Mouse (Mus musculus) cerebellum, adult 11-12 months (tissue): ENCODE measurements around the gene Gm10188.

Source experiments
- DNase-seq: peaks from one replicate; pipeline ENCODE4 v3.0.0; 2022

The Gm10188 gene

GRCm38 (mm10) chr1:132229667-132230066 lies at the start of gene Gm10188:
Gene Gm10188 (minus strand): TSS chr1:132229767.
- DNase-seq, result no peak

- DNase-seq, result no peak
These were observed 47.6 kb upstream of the Gm10188 start for GRCm38 (mm10) chr1:132277124-132277523.

GRCm38 (mm10) chr1:132276694-132277093 lies 47.1 kb upstream of the Gm10188 start:
- DNase-seq, result no peak

- no peak for DNase-seq
These were observed 41.7 kb upstream of the Gm10188 start for GRCm38 (mm10) chr1:132271237-132271636.

DNA sequence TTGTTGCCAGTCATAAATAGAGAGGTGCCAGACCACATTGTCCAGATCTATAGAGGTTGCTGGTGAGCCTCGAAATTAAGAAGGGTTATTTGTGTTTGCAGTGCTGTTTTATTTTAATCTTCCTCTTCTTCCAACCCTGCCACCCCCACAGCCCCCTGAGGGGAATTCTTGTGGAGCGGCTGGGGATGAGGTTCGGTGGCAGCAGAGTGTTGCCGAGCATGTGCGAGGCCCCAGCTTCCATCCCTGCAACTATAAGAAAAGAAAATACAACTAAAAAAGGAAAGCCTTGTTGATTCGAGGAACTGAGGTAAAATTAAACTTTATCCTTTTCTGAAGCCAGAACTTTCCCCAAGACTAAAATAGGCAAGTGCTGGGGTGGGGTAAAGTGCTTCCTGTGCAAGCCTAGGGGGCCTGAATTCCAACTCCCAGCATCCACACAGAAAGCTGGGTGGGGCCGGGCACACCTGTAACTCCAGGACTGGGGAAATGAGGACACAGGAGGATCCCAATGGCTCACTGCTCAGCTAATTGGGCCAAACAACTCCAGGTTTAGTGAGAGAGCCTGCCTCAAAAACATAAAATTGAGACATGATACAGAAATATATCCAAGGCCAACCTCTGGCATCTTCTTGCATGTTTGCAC lies 39.0 kb upstream of the Gm10188 start:
- DNase-seq, result no peak

GRCm38 (mm10) chr1:132267959-132268358 lies 38.4 kb upstream of the Gm10188 start:
- no peak for DNase-seq

DNA sequence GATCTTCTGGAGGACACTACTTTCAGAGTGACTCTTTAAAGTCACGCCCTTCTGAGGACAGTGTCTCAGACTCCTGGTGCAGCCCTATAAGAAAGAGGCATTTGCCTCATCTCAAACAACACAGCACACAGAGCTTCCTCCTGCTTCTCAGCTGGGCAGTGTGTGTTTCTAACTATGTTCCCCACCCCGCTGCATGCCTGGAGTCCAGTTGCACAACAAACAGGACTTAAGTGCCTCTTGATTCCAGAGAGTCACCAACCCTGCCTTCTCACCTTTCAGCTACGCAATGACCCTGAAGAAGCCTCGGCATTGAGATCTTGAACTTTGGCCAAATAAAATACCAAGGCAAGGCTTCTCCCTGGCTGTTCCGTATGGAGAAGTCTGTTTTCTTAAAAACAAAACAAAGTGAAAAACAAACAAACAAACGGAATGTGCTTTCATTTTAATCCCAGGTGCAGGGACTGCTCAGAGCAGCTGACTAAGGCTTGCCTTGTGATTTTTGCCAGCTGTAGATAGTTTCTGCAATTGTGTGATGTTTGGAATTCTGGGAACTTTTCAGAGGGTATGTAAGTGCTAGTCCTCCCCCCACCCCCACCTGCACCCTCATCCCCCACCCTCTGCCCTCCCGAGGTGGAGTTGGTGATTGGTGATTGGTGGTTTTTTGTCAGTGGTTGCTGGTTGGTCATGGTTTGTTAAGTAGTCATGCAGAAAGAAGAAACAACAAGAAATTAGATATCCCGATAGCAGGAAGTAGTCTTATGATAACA lies 37.4 kb upstream of the Gm10188 start:
- DNase-seq, result no peak

- no peak for DNase-seq
These were observed 36.4 kb upstream of the Gm10188 start for GRCm38 (mm10) chr1:132265936-132266335.

DNA sequence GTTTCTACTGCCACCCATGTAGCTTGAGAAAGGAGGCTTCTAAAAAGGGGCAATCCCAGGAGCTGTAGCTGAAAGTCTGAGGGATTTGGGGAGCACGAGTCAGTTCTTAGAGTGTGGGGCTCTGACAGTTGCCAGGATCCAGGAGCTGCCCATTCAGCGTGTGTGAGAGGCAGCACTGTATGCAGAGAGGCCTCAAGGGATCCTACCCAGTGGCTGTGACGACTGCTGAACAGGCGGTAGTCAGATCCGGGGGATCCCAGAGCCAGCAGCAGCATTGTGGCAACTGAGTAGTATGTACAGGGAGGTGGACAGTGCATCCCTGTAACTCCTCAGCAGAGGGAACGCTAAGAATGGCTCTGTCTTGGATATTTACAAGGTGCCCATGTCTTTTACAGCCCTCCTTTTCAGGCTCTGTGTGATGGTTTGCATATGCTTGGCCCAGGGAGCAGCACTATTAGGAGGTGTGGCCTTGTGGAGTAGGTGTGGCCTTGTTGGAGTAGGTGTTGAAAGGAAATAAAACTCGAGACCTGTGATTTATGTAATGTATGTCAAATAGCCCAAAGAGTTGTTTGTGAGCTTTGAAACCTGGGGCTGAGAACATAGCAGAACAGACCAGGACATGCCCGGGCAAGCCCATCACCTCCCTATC lies 35.8 kb upstream of the Gm10188 start:
- DNase-seq, result no peak

DNA sequence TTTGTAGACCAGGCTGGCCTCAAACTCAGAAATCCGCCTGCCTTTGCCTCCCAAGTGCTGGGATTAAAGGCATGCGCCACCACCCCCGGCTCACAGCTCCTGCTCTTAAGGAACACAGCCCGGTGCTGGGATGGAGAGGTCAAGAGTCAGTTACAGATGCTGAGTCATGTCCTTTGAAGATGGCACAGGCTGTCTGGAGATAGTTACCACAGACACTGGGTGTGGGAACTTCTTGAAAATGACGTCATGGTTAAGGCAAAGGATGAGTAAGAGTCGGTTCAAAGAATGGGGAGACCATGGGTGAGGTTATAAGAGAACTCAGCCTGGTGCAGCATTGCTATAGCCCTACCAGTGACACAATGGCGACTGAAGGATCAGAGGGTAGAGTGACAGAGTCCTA lies 35.0 kb upstream of the Gm10188 start:
- DNase-seq, result no peak

DNA sequence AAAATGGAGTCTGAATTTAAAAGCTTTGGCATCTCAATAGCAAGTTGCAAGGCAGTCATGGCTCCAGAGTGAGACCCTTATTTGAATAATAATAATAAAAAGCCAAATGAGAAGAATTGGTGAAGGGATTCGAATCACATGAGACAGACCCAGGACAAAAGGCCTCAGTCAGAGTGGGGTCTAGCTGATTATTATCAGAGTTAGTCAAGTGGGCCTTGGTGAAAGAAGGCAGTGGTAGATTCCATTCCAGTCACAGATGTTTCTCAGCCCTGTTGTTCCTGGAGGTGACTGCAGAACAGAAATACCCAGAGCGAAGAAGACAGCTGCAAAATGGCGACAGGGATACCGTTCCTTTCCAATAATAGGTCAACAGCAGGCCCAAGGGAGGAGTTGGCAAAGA lies 34.1 kb upstream of the Gm10188 start:
- no peak for DNase-seq

- DNase-seq, result no peak
These were observed 31.5 kb upstream of the Gm10188 start for GRCm38 (mm10) chr1:132261058-132261457.

GRCm38 (mm10) chr1:132260331-132260730 lies 30.8 kb upstream of the Gm10188 start:
- DNase-seq, result no peak

- DNase-seq, result no peak
These were observed 24.9 kb upstream of the Gm10188 start for GRCm38 (mm10) chr1:132254467-132254866.

DNA sequence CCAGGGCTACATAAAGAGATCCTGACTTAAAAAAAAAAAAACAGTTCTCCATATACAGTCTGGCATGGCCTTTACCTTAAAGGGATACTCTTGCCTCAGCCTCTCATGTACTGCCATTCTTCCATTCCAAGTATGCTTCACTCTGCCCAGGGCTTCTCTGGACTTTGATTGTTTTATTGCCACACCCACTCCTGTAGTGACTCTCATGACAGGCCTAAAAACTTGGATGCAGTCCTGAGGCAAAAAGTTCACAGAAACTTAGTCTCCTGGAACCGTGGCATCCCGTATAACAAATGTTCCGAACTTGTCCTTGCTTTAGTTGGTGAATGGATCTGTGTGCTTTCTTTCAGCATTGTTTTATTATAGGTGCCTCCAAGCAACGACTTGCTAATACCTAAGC lies 17.1 kb upstream of the Gm10188 start:
- no peak for DNase-seq

DNA sequence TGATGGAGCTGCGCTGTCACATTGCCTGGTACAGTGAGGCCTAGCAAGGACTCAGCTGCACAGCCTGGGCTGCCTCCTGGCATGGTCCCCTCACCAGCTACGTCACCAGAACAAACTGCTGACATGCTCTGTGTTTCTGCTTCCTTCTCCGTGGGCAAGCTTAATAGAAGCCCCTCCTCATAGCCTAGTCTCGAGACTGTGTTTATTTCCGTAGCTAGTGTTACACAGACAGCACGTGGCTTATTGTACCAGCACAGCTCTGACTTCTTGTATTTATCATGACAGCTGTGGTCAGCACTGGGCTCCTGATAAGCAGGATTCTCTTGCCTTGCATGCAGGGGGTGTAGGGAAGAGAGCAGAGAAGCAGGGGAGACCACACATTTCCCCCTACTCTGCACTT lies 16.6 kb upstream of the Gm10188 start:
- DNase-seq, result no peak

GRCm38 (mm10) chr1:132245010-132245409 lies 15.4 kb upstream of the Gm10188 start:
- DNase-seq, result no peak

- peak; percentile 48 for DNase-seq
These were observed 8.1 kb upstream of the Gm10188 start for GRCm38 (mm10) chr1:132237585-132238159.

- DNase-seq, result no peak
These were observed 5.2 kb upstream of the Gm10188 start for GRCm38 (mm10) chr1:132234757-132235273.

GRCm38 (mm10) chr1:132233566-132233965 lies 4.0 kb upstream of the Gm10188 start:
- no peak for DNase-seq

DNA sequence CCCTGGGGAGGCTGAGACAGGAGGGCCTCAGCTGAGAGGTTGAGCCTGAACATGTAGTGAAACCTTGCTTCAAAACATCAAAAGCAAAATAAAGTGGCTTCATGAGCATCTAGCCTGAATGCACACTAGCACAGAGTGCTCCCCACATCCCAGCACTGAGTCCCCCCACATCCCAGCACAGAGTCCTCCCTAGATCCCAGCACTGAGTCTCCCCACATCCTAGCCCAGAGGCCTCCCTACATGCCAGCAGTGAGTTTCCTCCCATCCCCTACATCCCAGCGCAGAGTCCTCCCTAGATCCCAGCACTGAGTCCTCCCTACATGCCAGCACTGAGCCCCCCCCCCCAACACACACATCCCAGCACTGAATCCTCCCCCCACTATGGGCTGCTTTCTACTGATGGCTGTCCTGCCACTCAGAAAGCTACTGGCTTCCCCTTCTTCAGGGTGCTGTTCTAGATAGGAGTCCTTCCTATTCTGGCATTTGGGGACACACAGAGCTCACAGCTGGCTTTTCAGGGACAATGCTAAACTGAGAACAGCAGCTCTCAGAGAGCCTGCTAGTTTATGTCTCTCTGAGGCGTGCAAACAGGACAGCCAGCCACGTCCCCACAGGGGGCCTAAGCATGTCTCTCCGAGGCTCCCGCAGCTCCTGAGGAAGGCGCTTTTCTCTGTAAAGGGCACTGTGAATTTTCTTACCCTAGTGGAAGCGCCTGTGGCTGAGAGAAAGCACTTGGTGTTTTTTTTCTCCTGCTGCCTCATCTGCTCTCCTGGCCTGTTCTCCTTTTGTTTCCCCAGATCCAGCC lies 2.1 kb upstream of the Gm10188 start:
- no peak for DNase-seq

- DNase-seq, result no peak
These were observed 3.1 kb downstream of the Gm10188 start for GRCm38 (mm10) chr1:132226297-132227080.
